8 mouse cellular contexts compared by ENCODE assay signal in genomic region chr5:118929990-118930501, GRCm38 (mm10).
DNase-seq lines count a peak whose midpoint lies in the region; ATAC-seq lines count a peak whose summit lies in the region.
"Had no signal": no experiment of that assay in that cellular context is flagged by ENCODE, and none has a peak within 500 bp of the region (broad histone marks: within the 10 kb centered on the region; RNA-seq: fewer than 3 reads in every experiment).

No protein-coding gene starts in this region.

- no peaks in the 10 kb centered on the region for H3K9me3 ChIP-seq in hindbrain, embryonic 11.5 days (ENCODE audit: control insufficient read depth, low read length)

- DNase-seq in urinary bladder, postnatal 14 days (ENCODE audit: low spot score): peak; percentile 31
- DNase-seq in urinary bladder, postnatal 10 days (ENCODE audit: low spot score): no peak
- peak; percentile 48 for DNase-seq in hindbrain, embryonic 11.5 days (ENCODE audit: low spot score)
- DNase-seq in lung, postnatal 4 days: peak; percentile 42 to 69
- DNase-seq in cerebellum, adult 9-10 months: no peak
- no peak for DNase-seq in gastrocnemius, postnatal 14 days
- DNase-seq: heart, adult 18-20 months had no signal

- ATAC-seq in hindbrain, embryonic 11.5 days (ENCODE audit: low FRiP score): 0 out of 2 replicates have a peak, but pooled peaks have one; percentile 6
- ATAC-seq in megakaryocyte, adult 5-6 weeks (ENCODE audit: poor library complexity, severe bottlenecking): no peak

- no peaks in the 10 kb centered on the region for H3K4me1 ChIP-seq in hindbrain, embryonic 11.5 days (replicated peaks; ENCODE audit: control insufficient read depth, insufficient read depth, low read length)

- H3K4me2 ChIP-seq in hindbrain, embryonic 11.5 days (replicated peaks; ENCODE audit: low read depth, low read length): peak overlapping the region; percentile 36

- H3K9ac ChIP-seq in hindbrain, embryonic 11.5 days (ENCODE audit: low read depth, low read length): no peak overlapping the region

- H3K27me3 ChIP-seq in hindbrain, embryonic 11.5 days (ENCODE audit: control insufficient read depth, insufficient read depth, low read length): no peaks in the 10 kb centered on the region; the same call in 1 of the 2 replicates

- no peak overlapping the region for H3K27ac ChIP-seq in hindbrain, embryonic 11.5 days (ENCODE audit: low read depth, low read length)

- intact Hi-C loops in gastrocnemius, postnatal 14 days (cut with DNase I; ENCODE audit: low total_unique reads): no loop called here

- H3K36me3 ChIP-seq in hindbrain, embryonic 11.5 days (ENCODE audit: control insufficient read depth, insufficient read depth, low read length): no peaks in the 10 kb centered on the region

- peak overlapping the region; percentile 22 for H3K4me3 ChIP-seq in hindbrain, embryonic 11.5 days (ENCODE audit: low read depth, low read length)

- 5% methylated on average over 23 of the region's 23 CpGs for WGBS in hindbrain, embryonic 11.5 days

Comparison
In these comparisons a context has a peak if more than half of its experiments do, and no peak if none do; other contexts are left out.
1. DNase-seq: peak in urinary bladder, postnatal 14 days (single experiment), hindbrain, embryonic 11.5 days (single experiment) and lung, postnatal 4 days (2 of 2); none in urinary bladder, postnatal 10 days (single experiment), cerebellum, adult 9-10 months (single experiment) and gastrocnemius, postnatal 14 days (single experiment).